Mouse (Mus musculus) urinary bladder, postnatal 14 days (tissue): Measurements from ENCODE around the gene Lrit3.
"Not testable (repeated sequence)": the region's sequence is repeated elsewhere in the genome, so short reads cannot be mapped to it uniquely, and the experiment has no call there.

Source experiments
- DNase-seq: peaks from one replicate; pipeline ENCODE4 v3.0.0; 2021; ENCODE audit warnings: low spot score

Lrit3 gene

GRCm38 (mm10) chr3:129766971-129767794, 36.6 kb downstream of the Lrit3 start:
- no peak for DNase-seq

- no peak for DNase-seq
These were observed 37.7 kb downstream of the Lrit3 start for GRCm38 (mm10) chr3:129766106-129766505.

GRCm38 (mm10) chr3:129757599-129757998, 46.2 kb downstream of the Lrit3 start:
- not testable (repeated sequence) for DNase-seq

GRCm38 (mm10) chr3:129754650-129755604, 48.9 kb downstream of the Lrit3 start, which contains the start of gene Egf:
Gene Egf (minus strand): TSS chr3:129755316.
- peak; percentile 16 for DNase-seq

GRCm38 (mm10) chr3:129744803-129745202, 59.0 kb downstream of the Lrit3 start:
- no peak for DNase-seq

GRCm38 (mm10) chr3:129742781-129743180, 61.0 kb downstream of the Lrit3 start:
- DNase-seq, result no peak

GRCm38 (mm10) chr3:129738291-129739183, 65.3 kb downstream of the Lrit3 start:
- DNase-seq, result no peak
